Mouse (Mus musculus) heart, embryonic 10.5 days (tissue): ENCODE data around the gene Dnmt3a. TPM values are rescaled to one million over a fixed set of nuclear protein-coding genes. Genes with fewer than 3 reads are reported as not detected.

ENCODE experiments used
- DNase-seq: peaks from one replicate; pipeline ENCODE4 v3.0.0-alpha.2; 2017; ENCODE audit warnings: low spot score
- H3K27ac ChIP-seq: fragments of 300-500 bp; sonication (generic); 2 replicates; pipeline ENCODE4 v1.5.1; 2016; ENCODE audit warnings: mild to moderate bottlenecking
- H3K27me3 ChIP-seq: fragments of 300-500 bp; sonication (generic); 2 replicates; pipeline ENCODE4 v1.6.1; 2016; ENCODE audit warnings: mild to moderate bottlenecking; ENCODE audit not compliant: poor library complexity, insufficient read depth, severe bottlenecking
- H3K36me3 ChIP-seq: fragments of 300-500 bp; sonication (generic); 2 replicates; pipeline ENCODE4 v1.6.1; 2016; ENCODE audit warnings: mild to moderate bottlenecking, moderate library complexity
- H3K4me1 ChIP-seq: fragments of 300-500 bp; sonication (generic); 2 replicates; pipeline ENCODE4 v1.6.1; 2016; ENCODE audit warnings: mild to moderate bottlenecking
- H3K4me3 ChIP-seq: fragments of 300-500 bp; sonication (generic); 2 replicates; pipeline ENCODE4 v1.5.1; 2016; ENCODE audit warnings: mild to moderate bottlenecking, moderate library complexity
- H3K9me3 ChIP-seq: fragments of 300-500 bp; sonication (generic); 2 replicates; pipeline ENCODE4 v1.6.1; 2016; ENCODE audit warnings: mild to moderate bottlenecking, moderate library complexity
- WGBS: fragments of 180-500 bp; shearing (Covaris S2); methylation state at CpG from one replicate; pipeline ENCODE4 v1.1.7; 2016; 5-methylcytosine and 5-hydroxymethylcytosine counted together
- polyA plus RNA-seq: library from polyadenylated mRNA; unstranded; fragments of >200 nt; fragmentation: Nextera tagmentation; extraction: Ambion mirVana; gene quantifications from 2 replicates; pipeline ENCODE4 v1.2.1, GENCODE M21; 2016

Dnmt3a gene
- polyA plus RNA-seq, 1 experiment from 2014 or later: 154 TPM

GRCm38 (mm10) chr12:3851179-3851578 is 45.4 kb downstream of the Dnmt3a start:
- Histone ChIP-seq H3K4me1 (peaks cover 42% of the 10 kb centered on the region), H3K4me3 (no peak overlapping the region), H3K9me3 (no peaks in the 10 kb centered on the region), H3K36me3 (peaks cover 49% of the 10 kb centered on the region), H3K27ac (no peak overlapping the region), H3K27me3 (no peaks in the 10 kb centered on the region)
- WGBS: 75% methylated on average over 4 of the region's 4 CpGs
- no peak for DNase-seq

DNA sequence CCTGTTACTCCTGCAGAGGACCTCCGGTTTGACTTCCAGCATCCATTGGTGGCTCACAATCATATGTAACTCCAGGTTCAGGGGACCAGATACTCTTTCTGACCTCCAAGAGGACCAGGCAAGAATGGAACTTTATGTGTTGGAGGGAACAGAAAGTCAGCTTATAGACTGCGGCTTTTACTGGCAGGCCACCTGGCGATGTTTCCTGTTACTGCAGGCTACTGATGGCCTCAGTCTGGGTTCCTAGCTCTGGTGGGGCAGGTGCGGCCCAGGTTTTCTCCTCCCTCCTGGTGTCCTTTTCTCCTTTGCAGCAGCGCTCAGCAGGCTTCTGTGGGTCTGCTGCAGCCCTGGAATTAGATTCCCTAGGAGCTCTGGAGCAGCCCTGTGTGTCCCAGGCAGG is 46.7 kb downstream of the Dnmt3a start:
- no peaks in the 10 kb centered on the region for H3K9me3 ChIP-seq
- H3K4me3 ChIP-seq: no peak overlapping the region
- WGBS: 51% methylated on average over 5 of the region's 5 CpGs
- H3K36me3 ChIP-seq: peaks cover 54% of the 10 kb centered on the region
- H3K4me1 ChIP-seq: peaks cover 53% of the 10 kb centered on the region
- H3K27me3 ChIP-seq: no peaks in the 10 kb centered on the region
- no peak for DNase-seq
- no peak overlapping the region for H3K27ac ChIP-seq

- Histone ChIP-seq H3K36me3 (peaks cover 50% of the 10 kb centered on the region), H3K4me1 (peaks cover 65% of the 10 kb centered on the region), H3K27me3 (no peaks in the 10 kb centered on the region), H3K9me3 (no peaks in the 10 kb centered on the region), H3K4me3 (no peak overlapping the region), H3K27ac (peak overlapping the region; percentile 47; the same call in 1 of the 2 replicates)
- 69% methylated on average over 4 of the region's 4 CpGs for WGBS
- DNase-seq: no peak
These were observed 48.6 kb downstream of the Dnmt3a start for GRCm38 (mm10) chr12:3854419-3854818.

DNA sequence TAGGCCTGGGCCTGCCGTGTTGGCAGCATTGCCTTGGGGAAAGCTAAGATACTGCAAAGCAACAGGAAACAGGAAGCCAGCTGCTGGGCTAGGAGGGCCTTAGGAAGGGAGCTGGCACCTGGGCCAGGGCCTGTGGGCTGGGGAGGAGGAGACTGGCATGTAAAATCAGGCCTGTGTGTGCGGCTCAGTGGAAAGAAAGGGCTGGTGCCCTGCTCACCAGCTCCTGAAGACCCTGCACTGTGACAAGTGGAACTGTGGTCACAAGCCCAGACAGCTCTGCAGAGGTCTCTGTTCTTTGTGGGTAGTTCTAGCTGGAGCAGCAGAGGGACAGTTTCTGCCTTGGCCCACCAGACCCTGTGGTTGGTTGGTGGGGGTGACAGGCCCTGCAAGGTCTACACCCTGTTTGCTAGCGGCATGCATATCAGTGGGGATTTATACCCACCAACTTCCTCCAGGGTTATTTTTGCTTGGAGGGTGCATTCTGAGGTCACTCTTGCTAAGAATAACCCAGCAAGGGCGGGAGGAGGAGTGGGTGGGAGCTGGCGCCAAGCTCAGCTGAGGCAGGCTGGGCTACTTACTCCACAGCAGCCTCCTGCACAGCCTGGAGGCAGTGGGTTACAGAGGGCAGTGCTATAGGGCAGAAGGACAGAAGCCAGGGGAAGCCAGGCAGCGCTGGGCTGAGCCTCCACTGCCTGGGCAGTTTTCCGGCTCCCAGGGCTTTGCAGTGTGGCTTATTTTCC is 50.1 kb downstream of the Dnmt3a start:
- Histone ChIP-seq H3K36me3 (peaks cover 50% of the 10 kb centered on the region), H3K4me3 (peak overlapping the region; percentile 20; the same call in 1 of the 2 replicates)

GRCm38 (mm10) chr12:3856748-3857147 is 50.9 kb downstream of the Dnmt3a start:
- Histone ChIP-seq H3K4me1 (peaks cover 64% of the 10 kb centered on the region), H3K27ac (peak overlapping the region; percentile 89), H3K9me3 (no peaks in the 10 kb centered on the region), H3K4me3 (no peak overlapping the region), H3K27me3 (no peaks in the 10 kb centered on the region), H3K36me3 (peaks cover 46% of the 10 kb centered on the region)
- no peak for DNase-seq
- WGBS: 57% methylated on average over 2 of the region's 2 CpGs

More for the DNA sequence above, 50.1 kb downstream of the Dnmt3a start:
- no peaks in the 10 kb centered on the region for H3K9me3 ChIP-seq
- H3K4me1 ChIP-seq: peaks cover 61% of the 10 kb centered on the region
- H3K27me3 ChIP-seq: no peaks in the 10 kb centered on the region
- H3K27ac ChIP-seq: peak overlapping the region; percentile 89
- peak; percentile 87 for DNase-seq
- 16% methylated on average over 7 of the region's 7 CpGs for WGBS

GRCm38 (mm10) chr12:3857231-3857630 is 51.4 kb downstream of the Dnmt3a start:
- peaks cover 64% of the 10 kb centered on the region for H3K4me1 ChIP-seq
- peaks cover 51% of the 10 kb centered on the region for H3K36me3 ChIP-seq
- no peaks in the 10 kb centered on the region for H3K9me3 ChIP-seq
- no peak for DNase-seq
- H3K4me3 ChIP-seq: no peak overlapping the region
- WGBS: 54% methylated on average over 3 of the region's 3 CpGs
- H3K27ac ChIP-seq: peak overlapping the region; percentile 89; the same call in 1 of the 2 replicates
- no peaks in the 10 kb centered on the region for H3K27me3 ChIP-seq

GRCm38 (mm10) chr12:3857773-3858172 is 52.0 kb downstream of the Dnmt3a start:
- H3K36me3 ChIP-seq: peaks cover 49% of the 10 kb centered on the region
- H3K27me3 ChIP-seq: no peaks in the 10 kb centered on the region
- H3K9me3 ChIP-seq: no peaks in the 10 kb centered on the region
- H3K4me3 ChIP-seq: no peak overlapping the region
- peaks cover 62% of the 10 kb centered on the region for H3K4me1 ChIP-seq
- no peak for DNase-seq
- H3K27ac ChIP-seq: peak overlapping the region; percentile 89; the same call in 1 of the 2 replicates
- WGBS: 76% methylated on average over 9 of the region's 9 CpGs

GRCm38 (mm10) chr12:3858754-3859153 is 52.9 kb downstream of the Dnmt3a start:
- no peak for DNase-seq
- Histone ChIP-seq H3K27me3 (no peaks in the 10 kb centered on the region), H3K9me3 (no peaks in the 10 kb centered on the region), H3K4me3 (no peak overlapping the region), H3K27ac (no peak overlapping the region), H3K4me1 (peaks cover 59% of the 10 kb centered on the region), H3K36me3 (peaks cover 40% of the 10 kb centered on the region)
- 94% methylated on average over 4 of the region's 4 CpGs for WGBS

DNA sequence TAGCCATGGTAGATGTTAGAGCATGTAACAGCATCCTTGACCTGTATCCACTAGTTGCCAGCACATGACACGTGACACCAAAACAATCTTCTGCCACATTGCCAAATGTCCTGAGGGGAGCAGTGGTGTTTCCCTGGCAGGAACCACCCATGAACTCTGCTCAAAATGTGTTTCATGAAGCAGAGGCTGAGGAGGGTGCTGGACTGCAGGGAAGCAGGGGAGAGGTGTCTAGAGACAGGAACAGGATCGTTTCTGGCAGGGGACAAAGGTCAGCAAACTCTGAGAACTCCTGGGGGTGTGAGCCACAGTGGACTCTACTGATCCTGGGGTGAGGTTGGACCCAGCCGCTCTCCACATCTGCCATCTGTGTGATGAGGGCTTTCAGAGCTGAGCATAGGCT is 53.7 kb downstream of the Dnmt3a start:
- H3K27me3 ChIP-seq: no peaks in the 10 kb centered on the region
- H3K36me3 ChIP-seq: peaks cover 43% of the 10 kb centered on the region
- H3K27ac ChIP-seq: no peak overlapping the region
- H3K9me3 ChIP-seq: no peaks in the 10 kb centered on the region
- no peak for DNase-seq
- WGBS: 62% methylated on average over 3 of the region's 3 CpGs
- H3K4me1 ChIP-seq: peaks cover 58% of the 10 kb centered on the region
- no peak overlapping the region for H3K4me3 ChIP-seq

- H3K27me3 ChIP-seq: no peaks in the 10 kb centered on the region
- peaks cover 54% of the 10 kb centered on the region for H3K4me1 ChIP-seq
- H3K4me3 ChIP-seq: no peak overlapping the region
- 57% methylated on average over 5 of the region's 5 CpGs for WGBS
- no peak overlapping the region for H3K27ac ChIP-seq
- no peak for DNase-seq
- H3K9me3 ChIP-seq: no peaks in the 10 kb centered on the region
- peaks cover 48% of the 10 kb centered on the region for H3K36me3 ChIP-seq
These were observed 54.2 kb downstream of the Dnmt3a start for GRCm38 (mm10) chr12:3860005-3860404.

DNA sequence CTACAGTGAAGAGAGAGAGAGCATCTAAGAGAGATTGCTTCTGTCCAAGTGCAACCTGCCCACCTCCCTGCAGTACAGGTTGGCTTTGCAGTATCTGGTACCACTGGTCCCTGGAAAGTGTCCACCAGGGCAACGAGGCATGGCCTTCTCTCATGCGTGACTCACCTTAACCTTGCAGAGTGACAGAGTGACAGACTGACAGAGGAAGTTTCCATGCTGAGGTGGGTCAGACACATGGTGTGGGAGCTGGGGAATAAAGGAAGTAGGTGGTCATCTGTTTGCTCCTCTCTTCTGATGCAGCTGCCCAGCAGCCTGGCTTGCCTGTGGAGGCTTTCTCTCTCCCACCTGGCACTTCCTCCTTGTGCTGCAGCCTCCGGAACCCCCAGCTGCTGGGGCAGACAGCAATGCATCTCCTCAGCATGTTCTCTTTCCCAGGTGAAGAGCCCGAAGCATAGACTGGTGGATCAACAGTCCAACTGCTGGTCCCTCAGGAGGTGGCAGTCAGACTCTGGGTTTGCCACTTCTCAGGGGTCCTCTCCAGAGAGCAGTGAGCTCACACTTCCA is 55.9 kb downstream of the Dnmt3a start:
- H3K4me3 ChIP-seq: no peak overlapping the region
- H3K9me3 ChIP-seq: no peaks in the 10 kb centered on the region
- H3K27me3 ChIP-seq: no peaks in the 10 kb centered on the region
- H3K36me3 ChIP-seq: peaks cover 65% of the 10 kb centered on the region
- no peak for DNase-seq
- no peak overlapping the region for H3K27ac ChIP-seq
- peaks cover 37% of the 10 kb centered on the region for H3K4me1 ChIP-seq
- 66% methylated on average over 4 of the region's 4 CpGs for WGBS

DNA sequence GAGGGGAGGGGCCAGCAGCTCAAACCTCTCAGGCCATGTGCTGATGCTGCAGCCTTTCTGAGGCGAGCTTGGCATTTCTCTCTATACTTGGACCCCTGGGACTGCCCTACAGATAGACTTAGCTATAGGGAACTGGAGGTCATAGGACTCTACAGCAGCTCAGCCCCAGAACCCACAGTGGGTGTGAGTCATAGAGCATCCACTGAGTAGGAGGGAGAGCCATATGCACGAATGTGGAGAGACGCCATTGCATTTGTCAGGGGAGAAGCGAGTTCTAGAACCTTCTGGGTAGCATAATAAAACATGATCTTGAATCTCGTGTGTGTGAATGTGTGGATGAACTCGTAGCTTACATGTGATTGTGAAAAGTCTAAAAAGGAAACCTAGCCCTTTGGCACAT is 56.4 kb downstream of the Dnmt3a start:
- Histone ChIP-seq H3K4me1 (peaks cover 33% of the 10 kb centered on the region), H3K4me3 (no peak overlapping the region), H3K9me3 (no peaks in the 10 kb centered on the region), H3K36me3 (peaks cover 63% of the 10 kb centered on the region), H3K27ac (no peak overlapping the region), H3K27me3 (no peaks in the 10 kb centered on the region)
- WGBS: 78% methylated on average over 6 of the region's 6 CpGs
- no peak for DNase-seq

DNA sequence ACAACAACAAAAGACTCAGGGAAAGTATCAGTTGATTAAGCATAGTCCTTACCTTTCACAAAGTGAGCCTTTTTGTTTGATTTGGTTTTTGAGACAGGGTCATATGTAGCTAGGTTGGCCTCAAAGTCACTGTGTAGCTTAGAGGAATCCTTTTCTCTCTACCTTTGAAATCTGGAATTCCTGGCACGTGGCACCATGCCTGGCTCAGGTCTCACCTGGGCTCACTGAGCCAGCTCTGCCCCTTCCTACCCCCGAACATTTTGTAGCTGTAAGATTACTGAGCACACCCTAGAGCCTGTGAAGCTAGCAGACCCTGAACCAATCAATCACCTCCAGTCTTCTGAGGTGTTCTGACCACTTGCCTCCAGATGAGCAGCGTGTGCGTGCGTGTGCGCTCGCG is 58.4 kb downstream of the Dnmt3a start:
- Histone ChIP-seq H3K27ac (no peak overlapping the region), H3K4me3 (no peak overlapping the region), H3K9me3 (no peaks in the 10 kb centered on the region), H3K4me1 (peaks cover 35% of the 10 kb centered on the region), H3K36me3 (peaks cover 52% of the 10 kb centered on the region), H3K27me3 (no peaks in the 10 kb centered on the region)
- no peak for DNase-seq
- 94% methylated on average over 8 of the region's 8 CpGs for WGBS
